Comparison of ENCODE assay signal across 14 mouse cellular contexts in genomic region chr14:67127118-67127517, GRCm38 (mm10).
"Had no signal": no experiment of that assay in that cellular context is flagged by ENCODE, and none has a peak within 500 bp of the region (broad histone marks: within the 10 kb centered on the region; RNA-seq: fewer than 3 reads in every experiment).

No protein-coding gene starts in this region.

- H3K36me3 ChIP-seq: liver, embryonic 13.5 days; midbrain, embryonic 12.5 days; midbrain, embryonic 15.5 days; neural tube, embryonic 12.5 days; neural tube, embryonic 15.5 days had no signal

- DNase-seq: kidney, postnatal 25 days; layer of hippocampus, postnatal 36 days; liver, embryonic 13.5 days; lung, adult 2 months; thymus, adult 18-20 months; thymus, postnatal 36 days had no signal

- H3K27me3 ChIP-seq: liver, embryonic 13.5 days; midbrain, embryonic 15.5 days; neural tube, embryonic 12.5 days; neural tube, embryonic 15.5 days had no signal

- H3K4me2 ChIP-seq: liver, embryonic 13.5 days; midbrain, embryonic 12.5 days; midbrain, embryonic 15.5 days; neural tube, embryonic 12.5 days; neural tube, embryonic 15.5 days had no signal

- H3K4me3 ChIP-seq: layer of hippocampus, adult 2 months; left cerebral cortex, adult 2 months; liver, embryonic 13.5 days; megakaryocyte, embryonic 14.5 days; midbrain, embryonic 12.5 days; midbrain, embryonic 15.5 days; neural tube, embryonic 12.5 days; neural tube, embryonic 15.5 days had no signal

- H3K9me3 ChIP-seq: liver, embryonic 13.5 days; midbrain, embryonic 12.5 days; midbrain, embryonic 15.5 days; neural tube, embryonic 12.5 days; neural tube, embryonic 15.5 days had no signal

- ATAC-seq: midbrain, embryonic 15.5 days had no signal

- H3K27ac ChIP-seq: kidney, postnatal 0 days; layer of hippocampus, adult 2 months; left cerebral cortex, adult 2 months; liver, embryonic 13.5 days; midbrain, embryonic 12.5 days; midbrain, embryonic 15.5 days; neural tube, embryonic 12.5 days; neural tube, embryonic 15.5 days had no signal

- H3K4me1 ChIP-seq: liver, embryonic 13.5 days; megakaryocyte, embryonic 14.5 days; midbrain, embryonic 12.5 days; neural tube, embryonic 12.5 days had no signal

- H3K9ac ChIP-seq: liver, embryonic 13.5 days; midbrain, embryonic 12.5 days; midbrain, embryonic 15.5 days; neural tube, embryonic 12.5 days; neural tube, embryonic 15.5 days had no signal
